Mouse (Mus musculus) lung, postnatal 0 days (tissue): ENCODE data around the gene Hist3h2a.

Experiments
- CTCF ChIP-seq: IDR thresholded peaks from 2 replicates; pipeline ENCODE4 v1.5.1; 2016; ENCODE audit warnings: antibody characterized with exemption, mild to moderate bottlenecking
- EP300 ChIP-seq: IDR thresholded peaks from 2 replicates; pipeline ENCODE4 v1.6.1; 2016; ENCODE audit warnings: antibody characterized with exemption, mild to moderate bottlenecking, control low read depth

DNA sequence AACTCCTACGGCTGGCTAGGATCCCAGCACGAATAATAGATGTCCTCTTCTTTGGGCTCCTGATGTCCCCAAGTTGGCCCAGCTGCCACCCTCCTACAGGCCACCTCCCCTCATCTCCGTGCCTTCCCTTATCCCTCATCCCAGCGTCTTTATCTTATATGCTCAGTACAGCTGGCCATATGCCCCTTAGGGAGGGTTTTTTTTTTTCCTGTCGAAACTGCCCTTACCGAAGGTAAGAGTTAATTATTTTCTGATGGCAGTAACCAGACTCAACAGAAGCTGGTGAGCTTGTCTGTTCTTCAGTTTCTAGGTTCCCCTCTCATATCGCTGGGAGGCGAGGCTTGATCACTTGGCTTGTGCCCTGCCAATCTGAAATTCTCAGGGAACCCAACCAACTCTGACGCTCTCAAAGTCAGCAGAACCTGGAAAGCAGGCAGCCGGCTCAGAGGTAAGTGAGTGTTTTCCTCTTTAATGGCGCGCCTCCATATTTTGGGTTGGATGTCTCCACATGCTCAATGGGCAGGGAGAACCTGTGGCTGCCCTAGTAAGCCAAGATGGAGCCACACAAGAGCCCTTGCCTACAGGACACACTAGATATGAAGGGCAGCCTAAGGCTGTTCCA lies 36.6 kb upstream of the Hist3h2a start, which contains the start of gene Btnl10:
- TF ChIP-seq CTCF = no peak
- TF ChIP-seq EP300 = no peak
